Mouse (Mus musculus) ES-E14 (cell line): ENCODE measurements at regions not wholly inside any gene's neighbourhood (a gene's known extent, or its start where the extent isn't known, plus 50 kb on each side); places are given as distances from the start of the nearest gene placed in this dataset.

ENCODE experiments used
- CHD2 ChIP-seq: IDR thresholded peaks from 2 replicates; pipeline ENCODE4 v1.6.1; 2014; ENCODE audit warnings: mild to moderate bottlenecking, low read depth, low read length, inconsistent platforms
- HCFC1 ChIP-seq: IDR thresholded peaks from 2 replicates; pipeline ENCODE4 v1.6.1; 2012; ENCODE audit warnings: low read length, inconsistent platforms, borderline replicate concordance; ENCODE audit not compliant: insufficient read depth
- MAFK ChIP-seq: IDR thresholded peaks from 2 replicates; pipeline ENCODE4 v1.6.1; 2014; ENCODE audit warnings: mild to moderate bottlenecking, low read depth, low read length, inconsistent platforms; ENCODE audit not compliant: insufficient read depth
- ZC3H11A ChIP-seq: IDR thresholded peaks from 2 replicates; pipeline ENCODE4 v1.6.1; 2012; ENCODE audit warnings: low read depth, mild to moderate bottlenecking, inconsistent platforms, low read length, borderline replicate concordance
- ZNF384 ChIP-seq: IDR thresholded peaks from 2 replicates; pipeline ENCODE4 v1.6.1; 2012; ENCODE audit warnings: low read depth, low read length, inconsistent platforms

GRCm38 (mm10) chr8:89371773-89372132 lies 327.8 kb upstream of the Sall1 start:
- TF ChIP-seq CHD2 (no peak), ZNF384 (no peak), ZC3H11A (no peak), MAFK (no peak), HCFC1 (no peak)
